Mouse (Mus musculus) bone marrow macrophage, adult 2 months (primary cell): Measurements from ENCODE around the gene Ubxn6.
"Not testable (repeated sequence)": the region's sequence is repeated elsewhere in the genome, so short reads cannot be mapped to it uniquely, and the experiment has no call there.

Experiments
- CTCF ChIP-seq: IDR thresholded peaks from 2 replicates; pipeline ENCODE4 v1.5.1; 2012; ENCODE audit warnings: low read depth, mild to moderate bottlenecking, low read length, moderate library complexity
- POLR2A ChIP-seq: IDR thresholded peaks from 2 replicates; pipeline ENCODE4 v1.6.1; 2012; ENCODE audit warnings: mild to moderate bottlenecking, low read depth, low read length, borderline replicate concordance

GRCm38 (mm10) chr17:56104821-56105220 is 30.0 kb upstream of the Ubxn6 start:
- not testable (repeated sequence) for TF ChIP-seq CTCF, POLR2A
